Mouse (Mus musculus) heart, adult 2 months (tissue): ENCODE results near the gene Ddx54.

Experiments used
- CTCF ChIP-seq: fragments of 200-600 bp; IDR thresholded peaks from 2 replicates; pipeline ENCODE4 v1.8.1; 2022; ENCODE audit warnings: antibody characterized with exemption, mild to moderate bottlenecking, moderate library complexity
- POLR2A ChIP-seq: fragments of 200-500 bp; IDR thresholded peaks from 2 replicates; pipeline ENCODE4 v1.6.1; 2011; ENCODE audit warnings: mild to moderate bottlenecking, low read depth, low read length, control low read depth; ENCODE audit not compliant: insufficient read depth

DNA sequence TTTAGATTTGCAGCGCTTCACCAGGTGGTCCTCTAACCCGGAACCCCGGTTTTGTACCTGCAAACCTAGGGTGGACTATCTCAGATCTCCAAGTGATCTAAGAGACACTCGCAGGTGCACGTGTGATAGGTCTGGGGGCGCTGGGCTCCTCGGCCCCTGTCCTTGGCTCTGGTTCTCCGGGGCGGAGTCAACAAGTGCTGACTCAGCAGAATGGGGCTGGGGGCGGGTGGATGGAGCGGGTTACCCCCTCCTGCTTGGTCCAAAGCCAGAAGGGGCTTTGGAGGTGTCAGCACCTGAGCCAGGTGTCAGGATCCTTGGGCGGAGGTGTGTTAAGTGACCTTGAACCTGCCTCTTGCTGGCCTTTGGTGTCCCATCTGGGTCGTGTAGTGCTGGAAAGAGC is 37.4 kb downstream of the Ddx54 start:
- no peak for TF ChIP-seq CTCF
- TF ChIP-seq POLR2A: no peak
